Mouse (Mus musculus): ENCODE measurements around the gene 1700017D01Rik. TPM values are rescaled to one million over a fixed set of nuclear protein-coding genes. Genes with fewer than 3 reads are reported as not detected.

1700017D01Rik gene
- total RNA-seq, 2 experiments from 2014 or later, result not detected

DNA sequence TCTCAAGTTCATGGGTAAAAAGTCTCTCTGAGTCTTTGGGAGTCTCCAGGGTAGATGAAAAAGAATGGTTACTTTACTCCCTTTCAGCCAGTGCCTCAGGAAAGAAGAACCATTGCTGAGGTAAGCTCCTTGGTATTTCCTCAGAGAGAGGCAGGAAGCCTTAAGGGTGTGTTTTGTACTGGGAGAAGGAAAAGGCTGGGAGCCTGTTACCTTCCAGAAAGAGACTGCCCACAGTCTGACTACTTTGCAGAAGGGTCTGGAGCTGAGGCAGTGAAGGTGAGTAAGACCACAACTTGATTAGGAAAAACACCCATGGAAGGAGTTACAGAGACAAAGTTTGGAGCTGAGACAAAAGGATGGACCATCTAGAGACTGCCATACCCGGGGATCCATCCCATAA, 82.2 kb downstream of the 1700017D01Rik start:
- no peak for DNase-seq
- intact Hi-C loops (cut with DNase I), result no loop called here

DNA sequence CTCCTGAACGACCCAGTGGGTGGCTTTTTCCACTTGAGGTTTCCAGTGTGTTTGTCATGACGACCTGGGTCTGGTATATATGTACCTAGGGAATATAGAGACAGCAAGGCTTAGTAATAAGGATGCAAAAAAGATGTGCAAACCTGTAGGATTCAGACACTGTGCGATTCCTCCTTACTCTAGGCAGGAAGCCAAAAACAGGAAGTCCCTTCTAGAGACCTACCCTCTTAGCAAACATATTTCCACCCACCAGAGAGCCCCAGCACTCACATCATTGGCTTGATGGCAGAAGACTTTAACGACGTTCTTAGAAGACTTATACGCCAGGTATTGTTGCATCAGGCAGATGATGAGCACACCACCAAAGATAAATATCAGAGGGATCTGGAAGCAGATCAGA, 82.7 kb downstream of the 1700017D01Rik start:
- intact Hi-C loops (cut with DNase I), result no loop called here

More for the DNA sequence above, 82.7 kb downstream of the 1700017D01Rik start:
- DNase-seq, result no peak

Other genes starting within 250 kb of the 1700017D01Rik start
- 10 to 100 TPM; 36.6 to 39.2 TPM for gene Tmem109, start 248.9 kb downstream of the 1700017D01Rik start, total RNA-seq (2021)
- 100 to 1,000 TPM; 195 to 222 TPM for gene Prpf19, start 235.6 kb downstream of the 1700017D01Rik start, total RNA-seq (2021)
- gene Zp1, start 210.2 kb downstream of the 1700017D01Rik start, total RNA-seq (2021), result under 1 TPM in 1 of 2 experiments, not detected in 1; 0.32 TPM
- gene Ptgdr2, start 193.7 kb downstream of the 1700017D01Rik start, total RNA-seq (2021), result under 1 TPM; 0.28 to 0.38 TPM
- 10 to 100 TPM; 10.0 to 11.4 TPM for gene Ccdc86, start 181.6 kb downstream of the 1700017D01Rik start, total RNA-seq (2021)
- gene Ms4a10, start 156.2 kb downstream of the 1700017D01Rik start, total RNA-seq (2021), result not detected
- under 1 TPM in 1 of 2 experiments, not detected in 1; 0.22 TPM for gene Ms4a15, start 137.6 kb downstream of the 1700017D01Rik start, total RNA-seq (2021)
- not detected for gene Ms4a18, start 112.8 kb downstream of the 1700017D01Rik start, total RNA-seq (2021)
- gene Ms4a8a, start 49.8 kb downstream of the 1700017D01Rik start, total RNA-seq (2021), result not detected
- gene 1700025F22Rik, start 34.4 kb upstream of the 1700017D01Rik start, total RNA-seq (2021), result not detected
- not detected for gene Ms4a13, start 65.9 kb upstream of the 1700017D01Rik start, total RNA-seq (2021)
- not detected for gene Ms4a12, start 101.6 kb upstream of the 1700017D01Rik start, total RNA-seq (2021)
- under 1 TPM; 0.12 to 0.24 TPM for gene Ms4a1, start 135.4 kb upstream of the 1700017D01Rik start, total RNA-seq (2021)
- gene Ms4a5, start 153.0 kb upstream of the 1700017D01Rik start, total RNA-seq (2021), result not detected
- gene Ms4a14, start 183.6 kb upstream of the 1700017D01Rik start, total RNA-seq (2021), result under 1 TPM; 0.10 to 0.12 TPM
- under 1 TPM; 0.77 to 0.86 TPM for gene Ms4a7, start 205.3 kb upstream of the 1700017D01Rik start, total RNA-seq (2021)
- gene Ms4a4a, start 244.6 kb upstream of the 1700017D01Rik start, total RNA-seq (2021), result under 1 TPM in 1 of 2 experiments, not detected in 1; 0.80 TPM

Measured in left cerebral cortex, postnatal 4 days (tissue).